Mouse (Mus musculus) limb, embryonic 15.5 days (tissue): ENCODE data around the gene Ociad1. TPM values are rescaled to one million over a fixed set of nuclear protein-coding genes. Genes with fewer than 3 reads are reported as not detected.

ENCODE experiments used
- ATAC-seq: fragments of 200-750 bp; cut with Nextera tagmentation; 2 replicates; pipeline ENCODE4 v1.8.0; 2017; ENCODE audit warnings: low read depth, moderate TSS enrichment; ENCODE audit not compliant: insufficient number of reproducible peaks, low FRiP score, low TSS enrichment
- H3K27ac ChIP-seq: fragments of 300-500 bp; sonication (generic); 2 replicates; pipeline ENCODE4 v1.5.1; 2015; ENCODE audit warnings: moderate library complexity, mild to moderate bottlenecking, inconsistent platforms
- H3K27me3 ChIP-seq: fragments of 300-500 bp; sonication (generic); 2 replicates; pipeline ENCODE4 v1.6.1; 2015; ENCODE audit warnings: inconsistent platforms
- H3K36me3 ChIP-seq: fragments of 300-500 bp; sonication (generic); 2 replicates; pipeline ENCODE4 v1.6.1; 2015; ENCODE audit warnings: inconsistent platforms
- H3K4me1 ChIP-seq: fragments of 300-500 bp; sonication (generic); 2 replicates; pipeline ENCODE4 v1.6.1; 2015; ENCODE audit warnings: inconsistent platforms
- H3K4me2 ChIP-seq: fragments of 300-500 bp; sonication (generic); 2 replicates; pipeline ENCODE4 v1.6.1; 2015; ENCODE audit warnings: mild to moderate bottlenecking, inconsistent platforms
- H3K4me3 ChIP-seq: fragments of 300-500 bp; sonication (generic); 2 replicates; pipeline ENCODE4 v1.5.1; 2015; ENCODE audit warnings: mild to moderate bottlenecking, inconsistent platforms
- H3K9ac ChIP-seq: fragments of 300-500 bp; sonication (generic); 2 replicates; pipeline ENCODE4 v1.6.1; 2015; ENCODE audit warnings: inconsistent platforms
- H3K9me3 ChIP-seq: fragments of 300-500 bp; sonication (generic); 2 replicates; pipeline ENCODE4 v1.6.1; 2016; ENCODE audit warnings: inconsistent platforms
- WGBS: fragments of 180-500 bp; shearing (Covaris S2); methylation state at CpG from one replicate; pipeline ENCODE4 v1.1.7; 2015; 5-methylcytosine and 5-hydroxymethylcytosine counted together
- polyA plus RNA-seq: library from polyadenylated mRNA; unstranded; fragments of >200 nt; fragmentation: Nextera tagmentation; extraction: Ambion mirVana; gene quantifications from 2 replicates; pipeline ENCODE4 v1.2.1, GENCODE M21; 2015

Ociad1 gene
- polyA plus RNA-seq, 1 experiment from 2014 or later, result 224 TPM

DNA sequence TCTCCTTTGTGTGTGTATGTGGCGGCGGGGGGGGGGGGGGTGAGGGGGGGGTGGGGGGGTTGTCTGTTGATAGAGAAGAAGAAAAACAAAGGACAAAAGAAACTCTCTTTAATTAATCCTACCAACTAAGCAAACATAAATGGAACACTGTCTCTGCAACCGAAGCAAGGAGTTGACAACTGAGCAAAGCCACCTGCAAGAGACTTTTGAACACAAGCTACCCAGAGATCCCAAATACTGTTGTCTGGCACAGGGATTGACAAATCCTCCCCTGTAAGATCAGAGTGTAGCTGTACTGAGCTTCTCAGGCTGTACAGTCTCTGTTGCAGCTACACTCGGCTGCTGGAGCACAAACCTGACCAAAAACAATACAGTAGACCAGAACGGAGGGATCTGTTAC, 28.5 kb upstream of the Ociad1 start:
- H3K27ac ChIP-seq, result no peak overlapping the region
- WGBS, result 73% methylated on average over 4 of the region's 5 CpGs
- no peaks in the 10 kb centered on the region for H3K4me1 ChIP-seq
- H3K36me3 ChIP-seq, result no peaks in the 10 kb centered on the region
- H3K4me2 ChIP-seq, result no peak overlapping the region
- ATAC-seq, result no peak
- no peak overlapping the region for H3K9ac ChIP-seq
- H3K4me3 ChIP-seq, result no peak overlapping the region
- H3K27me3 ChIP-seq, result no peaks in the 10 kb centered on the region
- H3K9me3 ChIP-seq, result no peaks in the 10 kb centered on the region

DNA sequence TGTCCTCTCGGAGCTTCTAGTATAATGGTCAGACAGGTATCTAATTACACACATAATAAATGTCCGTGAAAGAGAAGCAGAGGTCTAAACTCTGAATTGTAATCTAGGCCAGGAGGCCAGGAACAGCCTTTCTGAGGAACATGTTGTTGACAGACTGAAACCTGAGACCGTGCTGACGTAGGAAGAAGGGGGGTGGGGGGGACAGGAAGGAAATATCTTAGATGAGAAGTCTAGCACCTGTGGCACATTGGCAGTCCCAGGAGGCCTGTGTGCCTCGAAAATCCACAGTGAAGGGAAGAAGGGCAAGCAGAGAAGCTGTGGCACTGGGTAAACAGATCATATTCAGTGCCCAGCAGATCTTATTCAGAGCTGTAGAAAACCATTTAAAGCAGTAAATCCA, 27.1 kb upstream of the Ociad1 start:
- no peaks in the 10 kb centered on the region for H3K36me3 ChIP-seq
- H3K4me1 ChIP-seq, result no peaks in the 10 kb centered on the region
- no peak overlapping the region for H3K4me2 ChIP-seq
- 13% methylated on average over 5 of the region's 5 CpGs for WGBS
- ATAC-seq, result no peak
- H3K4me3 ChIP-seq, result no peak overlapping the region
- H3K27ac ChIP-seq, result no peak overlapping the region
- no peaks in the 10 kb centered on the region for H3K9me3 ChIP-seq
- no peak overlapping the region for H3K9ac ChIP-seq
- H3K27me3 ChIP-seq, result no peaks in the 10 kb centered on the region

DNA sequence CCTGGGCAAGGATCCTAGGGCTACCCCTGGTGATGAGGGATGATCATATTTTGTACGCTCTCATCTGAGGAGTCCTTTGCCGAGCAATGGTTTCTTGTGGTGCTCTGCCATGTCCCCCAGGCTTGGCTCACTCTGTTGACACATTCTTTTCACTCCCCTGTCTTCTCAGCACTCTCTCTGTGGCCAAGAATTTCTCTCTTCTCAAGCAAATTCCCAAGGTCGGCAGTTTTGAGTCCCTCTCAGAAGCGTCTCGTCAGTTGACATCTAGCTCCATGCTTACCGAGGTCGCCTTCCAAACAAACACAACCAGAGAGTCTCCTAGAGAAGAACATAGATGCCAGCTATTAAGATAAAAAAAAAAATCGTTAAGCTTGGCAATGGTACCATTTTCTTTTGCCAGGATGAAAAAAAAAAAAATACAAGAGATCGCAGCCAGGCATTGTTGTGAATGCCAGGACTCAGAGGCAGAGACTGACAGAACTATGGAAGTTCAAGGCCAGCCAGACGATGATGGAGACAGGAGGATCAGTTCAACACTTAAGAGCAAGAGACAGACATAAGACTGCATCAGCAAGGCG, 23.9 kb upstream of the Ociad1 start:
- H3K27ac ChIP-seq, result no peak overlapping the region
- no peak overlapping the region for H3K4me3 ChIP-seq
- H3K4me2 ChIP-seq, result no peak overlapping the region
- no peak for ATAC-seq
- H3K36me3 ChIP-seq, result no peaks in the 10 kb centered on the region
- no peaks in the 10 kb centered on the region for H3K27me3 ChIP-seq
- WGBS, result 81% methylated on average over 11 of the region's 11 CpGs
- H3K9me3 ChIP-seq, result no peaks in the 10 kb centered on the region
- no peak overlapping the region for H3K9ac ChIP-seq
- H3K4me1 ChIP-seq, result no peaks in the 10 kb centered on the region

DNA sequence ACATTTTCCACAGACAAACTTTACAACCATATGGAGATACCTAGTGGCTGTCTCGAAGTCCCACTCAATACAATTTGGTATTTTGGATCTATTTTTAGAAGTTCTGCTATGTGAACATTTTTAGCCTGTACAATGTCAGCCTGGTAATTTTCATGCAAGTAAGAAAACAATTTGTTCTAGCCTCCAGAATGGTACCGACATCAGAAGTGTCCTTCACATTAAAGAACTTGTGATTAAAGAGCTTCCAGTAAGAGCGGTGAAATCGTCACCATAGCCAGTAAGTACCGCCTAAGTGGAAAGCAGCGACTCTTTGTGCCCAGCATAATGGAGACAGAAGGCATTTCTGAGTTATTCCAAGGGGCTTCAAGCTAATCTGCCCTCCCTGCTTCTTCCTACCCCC, 22.0 kb upstream of the Ociad1 start:
- Histone ChIP-seq H3K4me2 (no peak overlapping the region), H3K27ac (no peak overlapping the region), H3K9ac (no peak overlapping the region), H3K4me1 (no peaks in the 10 kb centered on the region), H3K36me3 (no peaks in the 10 kb centered on the region), H3K4me3 (no peak overlapping the region), H3K9me3 (no peaks in the 10 kb centered on the region), H3K27me3 (no peaks in the 10 kb centered on the region)
- WGBS, result 73% methylated on average over 6 of the region's 6 CpGs
- ATAC-seq, result no peak

DNA sequence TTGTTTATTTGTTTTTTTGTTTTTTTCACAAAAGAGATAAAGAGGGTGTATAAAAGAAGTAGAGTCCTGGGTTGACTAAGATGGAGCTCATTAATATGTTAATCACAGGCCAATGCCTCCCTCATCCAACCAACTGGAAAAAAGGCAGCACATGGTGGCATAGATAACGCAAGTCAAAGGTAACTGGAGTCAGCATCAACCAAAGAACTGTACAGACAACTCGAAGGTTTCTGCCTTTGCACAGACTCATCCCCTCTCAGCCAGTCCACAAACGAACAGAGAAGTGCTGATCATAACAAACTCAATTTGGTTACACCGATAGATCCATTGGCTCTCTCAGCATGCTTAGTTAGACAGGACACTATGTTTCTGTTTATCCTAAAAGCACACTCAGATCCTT, 19.4 kb upstream of the Ociad1 start:
- 71% methylated on average over 4 of the region's 4 CpGs for WGBS
- no peaks in the 10 kb centered on the region for H3K4me1 ChIP-seq
- H3K27ac ChIP-seq, result no peak overlapping the region
- no peaks in the 10 kb centered on the region for H3K36me3 ChIP-seq
- no peaks in the 10 kb centered on the region for H3K9me3 ChIP-seq
- H3K27me3 ChIP-seq, result no peaks in the 10 kb centered on the region
- no peak overlapping the region for H3K9ac ChIP-seq
- H3K4me2 ChIP-seq, result no peak overlapping the region
- H3K4me3 ChIP-seq, result no peak overlapping the region
- no peak for ATAC-seq

DNA sequence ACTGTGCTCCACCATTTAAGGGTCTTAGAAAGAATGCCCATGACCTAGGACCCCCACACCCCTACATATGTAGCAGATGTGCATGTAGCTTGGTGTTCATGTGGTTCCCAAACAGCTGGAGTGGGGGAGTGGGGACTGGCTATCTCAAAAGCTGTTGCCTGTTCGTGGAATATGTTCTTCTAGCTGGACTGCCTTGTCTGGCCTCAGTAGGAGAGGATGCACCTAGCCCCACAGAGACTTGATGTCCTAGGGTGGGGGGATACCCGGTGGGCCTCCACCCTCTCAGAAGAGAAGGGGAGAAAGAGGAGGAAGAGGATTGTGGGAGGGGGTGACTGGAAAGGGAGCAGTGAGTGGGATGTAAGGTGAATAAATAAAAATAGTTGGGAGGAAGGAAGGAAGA, 17.6 kb upstream of the Ociad1 start:
- Histone ChIP-seq H3K4me3 (no peak overlapping the region), H3K9me3 (no peaks in the 10 kb centered on the region), H3K4me1 (peaks cover 6% of the 10 kb centered on the region; the same call in 1 of the 2 replicates), H3K36me3 (no peaks in the 10 kb centered on the region), H3K27me3 (no peaks in the 10 kb centered on the region), H3K27ac (no peak overlapping the region), H3K4me2 (no peak overlapping the region), H3K9ac (no peak overlapping the region)
- 73% methylated on average over 2 of the region's 2 CpGs for WGBS
- ATAC-seq, result no peak

DNA sequence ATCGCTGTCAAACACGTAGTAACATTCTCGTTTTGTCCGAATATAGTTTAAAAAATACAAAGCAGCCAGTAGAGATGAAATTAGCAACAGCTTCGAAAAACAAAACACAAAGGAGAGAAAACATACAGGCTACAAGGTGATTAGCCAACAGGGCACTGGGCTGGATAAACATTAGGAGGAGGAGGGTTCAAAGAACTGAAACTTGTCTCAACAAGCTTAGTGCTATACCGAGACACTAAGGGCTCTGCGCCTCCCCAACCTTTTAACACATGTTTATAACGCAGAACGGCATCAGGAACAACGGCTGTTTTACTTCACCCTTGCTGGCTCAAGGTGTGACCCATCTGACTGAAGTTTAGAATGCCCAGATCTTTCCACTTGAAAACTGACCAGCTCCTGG, 13.4 kb upstream of the Ociad1 start:
- WGBS, result 45% methylated on average over 10 of the region's 10 CpGs
- no peak overlapping the region for H3K9ac ChIP-seq
- no peaks in the 10 kb centered on the region for H3K27me3 ChIP-seq
- H3K36me3 ChIP-seq, result no peaks in the 10 kb centered on the region
- no peak for ATAC-seq
- H3K4me3 ChIP-seq, result no peak overlapping the region
- no peak overlapping the region for H3K4me2 ChIP-seq
- peaks cover 6% of the 10 kb centered on the region; the same call in 1 of the 2 replicates for H3K4me1 ChIP-seq
- no peaks in the 10 kb centered on the region for H3K9me3 ChIP-seq
- peak overlapping the region; percentile 73; the same call in 1 of the 2 replicates for H3K27ac ChIP-seq

DNA sequence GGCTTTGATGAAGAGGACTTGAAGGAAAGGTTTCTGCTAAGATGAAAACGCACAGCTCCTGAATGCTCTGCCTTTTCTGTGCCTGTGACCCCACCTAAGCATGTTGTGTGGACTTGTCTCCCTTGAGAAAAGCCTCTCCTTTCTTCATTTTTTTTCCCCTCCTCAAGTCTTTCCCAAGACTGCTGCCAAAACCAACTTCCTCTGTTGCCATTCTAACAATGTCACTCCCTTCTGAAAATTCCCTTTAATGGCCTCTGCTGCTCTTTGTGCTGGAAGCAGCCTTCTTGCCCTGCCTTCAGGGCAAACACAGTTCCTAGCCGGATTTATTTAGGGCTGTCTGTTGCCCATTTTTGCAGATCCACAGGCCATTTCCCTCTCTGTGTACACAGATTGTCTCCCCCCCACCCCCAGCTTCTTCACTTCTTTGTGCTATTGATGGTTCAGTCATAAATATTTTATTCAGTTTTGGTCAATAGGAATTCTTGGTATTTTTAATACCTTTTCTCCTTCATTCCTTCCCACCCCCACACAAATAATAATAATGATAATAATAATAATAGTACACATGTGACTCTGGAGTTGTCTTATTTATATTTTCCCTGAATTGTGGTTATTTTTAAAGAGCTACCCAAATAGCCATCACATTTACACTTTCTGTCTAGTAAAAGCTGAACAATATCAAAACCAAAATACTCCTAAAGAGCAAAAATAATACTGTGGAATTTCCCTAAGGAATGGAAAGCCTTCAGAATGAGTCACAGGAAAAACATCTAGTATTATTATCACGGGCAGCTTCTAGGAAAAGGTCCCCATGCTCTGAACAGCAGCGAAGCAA, 12.6 kb upstream of the Ociad1 start:
- WGBS, result 44% methylated on average over 4 of the region's 4 CpGs
- no peak for ATAC-seq

DNA sequence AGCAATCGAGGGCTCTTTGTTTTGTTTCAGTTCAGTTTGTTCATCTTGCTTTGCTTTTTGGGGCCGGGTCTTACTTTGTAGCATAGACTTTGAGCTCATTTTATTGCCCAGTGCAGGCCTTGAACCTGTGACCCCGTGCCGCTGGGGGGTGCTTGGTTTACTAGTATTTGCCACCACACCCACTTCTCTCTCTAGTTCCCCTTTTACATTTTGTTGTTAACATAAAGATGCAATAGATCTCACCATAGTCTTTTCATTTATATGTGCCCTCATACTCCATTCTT, 12.1 kb upstream of the Ociad1 start:
- no peak overlapping the region for H3K4me2 ChIP-seq
- no peak overlapping the region for H3K4me3 ChIP-seq
- H3K9ac ChIP-seq, result no peak overlapping the region
- H3K27ac ChIP-seq, result no peak overlapping the region
- no peak for ATAC-seq
- no peaks in the 10 kb centered on the region for H3K9me3 ChIP-seq
- WGBS, result 57% methylated on average over 4 of the region's 4 CpGs
- H3K4me1 ChIP-seq, result peaks cover 6% of the 10 kb centered on the region; the same call in 1 of the 2 replicates
- no peaks in the 10 kb centered on the region for H3K27me3 ChIP-seq
- H3K36me3 ChIP-seq, result no peaks in the 10 kb centered on the region

More for the DNA sequence above, 12.6 kb upstream of the Ociad1 start:
- peaks cover 6% of the 10 kb centered on the region; the same call in 1 of the 2 replicates for H3K4me1 ChIP-seq
- no peaks in the 10 kb centered on the region for H3K9me3 ChIP-seq
- H3K4me3 ChIP-seq, result no peak overlapping the region
- H3K27ac ChIP-seq, result peak overlapping the region; percentile 73
- no peak overlapping the region for H3K9ac ChIP-seq
- H3K36me3 ChIP-seq, result no peaks in the 10 kb centered on the region
- H3K4me2 ChIP-seq, result 0 out of 2 replicates have a peak overlapping the region, but pooled peaks have one; percentile 2
- H3K27me3 ChIP-seq, result no peaks in the 10 kb centered on the region

DNA sequence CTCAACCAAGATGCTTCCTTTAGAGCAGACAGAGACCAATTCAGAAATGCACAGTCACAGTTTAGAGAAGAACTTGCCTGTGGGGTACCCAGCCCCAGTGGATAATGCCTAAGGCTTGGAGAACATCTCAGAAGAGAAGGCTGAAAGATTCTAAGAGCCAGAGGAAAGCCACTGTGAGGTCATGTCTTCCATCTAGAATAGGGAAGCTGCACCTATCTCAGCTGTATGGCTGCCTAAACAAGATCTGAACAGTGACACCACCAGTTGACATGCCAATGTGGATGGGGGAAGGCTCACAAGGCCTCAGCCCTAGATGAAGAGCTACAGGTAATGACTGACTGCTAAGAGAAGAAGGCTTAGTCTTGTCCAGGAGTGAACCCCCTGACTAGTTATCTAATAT, 8.5 kb upstream of the Ociad1 start:
- Histone ChIP-seq H3K4me3 (no peak overlapping the region), H3K27me3 (no peaks in the 10 kb centered on the region), H3K4me2 (no peak overlapping the region), H3K4me1 (peaks cover 6% of the 10 kb centered on the region; the same call in 1 of the 2 replicates), H3K9ac (no peak overlapping the region), H3K36me3 (no peaks in the 10 kb centered on the region), H3K9me3 (no peaks in the 10 kb centered on the region), H3K27ac (no peak overlapping the region)
- ATAC-seq, result no peak

DNA sequence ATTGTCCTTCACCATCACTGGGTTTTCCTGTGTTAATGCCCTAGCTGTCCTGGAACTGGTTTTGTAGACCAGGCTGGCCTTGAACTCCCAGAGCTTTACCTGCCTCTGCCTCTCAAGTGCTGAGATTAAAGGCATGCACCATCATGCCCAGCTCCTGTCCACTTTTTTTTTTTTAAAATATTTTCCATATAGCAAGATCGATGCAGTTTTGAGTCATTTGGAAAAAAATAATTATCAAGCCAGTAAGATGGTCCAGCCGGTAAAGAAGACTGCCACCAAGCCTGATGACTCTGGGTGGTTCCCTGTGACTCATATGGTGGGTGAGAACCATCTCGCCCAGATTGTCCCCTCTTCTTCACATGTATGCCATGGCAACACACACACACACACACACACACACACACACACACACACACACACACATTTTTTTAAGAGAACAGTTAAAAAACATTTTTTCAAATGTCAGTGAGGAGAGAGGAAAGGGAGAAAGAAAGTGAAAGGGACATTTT, 7.1 kb upstream of the Ociad1 start:
- H3K9me3 ChIP-seq, result no peaks in the 10 kb centered on the region
- ATAC-seq, result no peak
- H3K4me3 ChIP-seq, result no peak overlapping the region
- no peak overlapping the region for H3K9ac ChIP-seq
- WGBS, result 75% methylated on average over 3 of the region's 3 CpGs
- no peaks in the 10 kb centered on the region for H3K27me3 ChIP-seq
- no peak overlapping the region for H3K4me2 ChIP-seq
- H3K36me3 ChIP-seq, result no peaks in the 10 kb centered on the region
- no peak overlapping the region for H3K27ac ChIP-seq
- H3K4me1 ChIP-seq, result no peaks in the 10 kb centered on the region

DNA sequence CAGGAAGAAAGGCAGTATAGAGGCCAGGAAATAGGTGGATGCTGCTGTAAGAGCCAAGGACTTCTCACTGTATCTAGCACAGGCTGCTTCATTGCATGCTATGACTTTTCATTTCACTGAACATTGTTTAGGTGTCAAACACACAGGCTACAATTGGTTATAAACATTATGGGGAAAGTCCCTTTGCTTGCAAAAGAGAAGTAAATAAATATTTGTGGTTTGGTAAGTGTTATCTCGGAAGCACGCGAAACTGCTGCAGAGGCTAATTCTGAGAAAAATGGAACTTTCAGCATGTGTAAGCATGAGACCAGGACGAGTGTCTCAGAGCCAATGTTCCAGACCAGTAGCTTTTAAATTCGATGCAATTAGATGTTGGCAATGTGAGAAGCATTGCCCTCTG, 6.0 kb upstream of the Ociad1 start:
- Histone ChIP-seq H3K27me3 (no peaks in the 10 kb centered on the region), H3K4me1 (no peaks in the 10 kb centered on the region), H3K4me2 (no peak overlapping the region), H3K36me3 (no peaks in the 10 kb centered on the region), H3K27ac (no peak overlapping the region), H3K4me3 (no peak overlapping the region), H3K9me3 (no peaks in the 10 kb centered on the region), H3K9ac (no peak overlapping the region)
- WGBS, result 81% methylated on average over 5 of the region's 5 CpGs
- no peak for ATAC-seq
